Mouse (Mus musculus) gastrocnemius, postnatal 25 days (tissue): Measurements from ENCODE around the gene Orc1. TPM values are rescaled to one million over a fixed set of nuclear protein-coding genes. Genes with fewer than 3 reads are reported as not detected.

Experiments
- DNase-seq: peaks from one replicate; pipeline ENCODE4 v3.0.0; 2022
- total RNA-seq, 2 experiments: library from RNA; stranded (reverse); gene quantifications; 1 replicate in 1 of 2; 2 replicates in 1 of 2; pipeline ENCODE4 v1.2.3; 2021

Orc1 gene
- total RNA-seq, 2 experiments from 2014 or later: not detected

DNA sequence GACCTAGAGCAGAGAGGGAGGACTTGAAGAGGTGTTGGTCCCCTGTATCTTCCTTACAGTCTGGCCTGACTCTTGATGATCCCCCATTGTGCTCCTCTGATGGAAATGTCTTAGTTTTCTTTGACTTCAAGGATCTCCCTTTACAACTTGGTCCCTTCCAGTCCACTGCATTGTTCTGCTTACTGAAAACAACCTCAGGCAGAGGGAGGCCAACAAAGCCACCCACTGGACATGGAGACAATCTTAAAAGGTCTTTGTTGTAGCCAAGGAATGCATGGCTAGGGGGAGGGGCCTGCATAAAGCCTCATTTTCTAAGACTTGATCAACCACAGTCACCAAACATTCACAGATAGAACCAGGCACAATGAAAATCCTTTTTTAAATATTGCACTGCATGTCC is 55.9 kb downstream of the Orc1 start:
- no peak for DNase-seq

DNA sequence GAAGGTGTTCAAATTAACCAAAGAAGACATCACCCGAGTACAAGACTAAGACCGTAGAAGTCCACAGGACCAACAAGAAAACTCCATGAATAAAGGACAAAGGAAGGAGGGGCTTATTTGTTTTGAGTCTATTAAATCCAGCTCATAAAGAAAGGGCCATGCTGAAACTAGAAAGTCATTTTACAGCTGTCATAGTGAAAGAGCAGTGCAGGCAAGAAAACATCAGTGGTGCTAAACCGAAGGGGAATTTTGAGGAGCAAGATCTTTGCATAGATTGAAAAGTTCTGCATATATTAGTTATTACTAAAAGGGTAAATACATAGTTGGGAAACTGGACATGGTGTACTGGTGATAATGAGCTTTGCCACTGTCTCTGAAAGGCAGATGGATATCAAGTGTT is 58.5 kb downstream of the Orc1 start:
- no peak for DNase-seq

DNA sequence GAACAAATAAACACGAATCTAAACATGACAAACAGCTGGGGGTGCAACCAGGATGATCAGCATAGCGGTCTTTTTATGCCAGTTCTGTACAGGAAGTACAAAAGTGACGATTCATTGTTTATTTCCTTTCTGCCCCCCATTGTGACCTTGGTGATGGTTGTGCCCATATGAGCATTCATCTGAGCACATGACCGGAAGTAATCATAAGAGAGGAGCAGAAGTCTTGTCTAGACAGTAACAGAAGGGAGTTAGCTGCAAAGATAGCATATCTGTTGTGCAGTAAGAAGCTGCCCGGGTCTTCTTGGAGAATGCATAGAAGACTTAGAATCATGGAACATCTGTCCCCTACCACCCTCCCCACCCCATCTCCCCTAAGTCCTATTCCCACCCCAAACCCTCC is 59.5 kb downstream of the Orc1 start:
- no peak for DNase-seq

DNA sequence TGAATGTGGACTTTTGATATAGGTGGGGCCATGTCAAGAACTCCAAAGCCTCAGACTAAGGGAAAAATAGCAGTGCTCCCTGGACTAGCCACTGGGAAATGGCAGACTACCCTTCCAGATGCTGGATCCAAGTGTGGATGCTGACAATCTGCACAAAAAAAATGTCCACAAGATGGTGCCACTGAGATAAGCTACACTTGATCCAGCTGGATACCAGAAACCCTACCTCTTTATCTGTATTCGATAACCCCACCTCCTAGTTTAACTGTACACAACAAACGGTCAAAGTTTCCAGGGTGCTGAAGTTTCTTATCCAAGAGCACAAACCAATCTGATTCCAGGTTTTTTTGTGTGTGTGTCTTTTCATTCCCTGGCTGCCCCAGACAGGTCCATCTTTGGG is 85.2 kb downstream of the Orc1 start:
- no peak for DNase-seq

Other genes starting within 250 kb of the Orc1 start
- not detected for gene Shisal2a, start 196.1 kb upstream of the Orc1 start, total RNA-seq
- 1 to 10 TPM; 7.0 to 7.9 TPM for gene Gpx7, start 172.5 kb upstream of the Orc1 start, total RNA-seq
- 10 to 100 TPM; 10.8 to 14.8 TPM for gene Tut4, start 120.0 kb upstream of the Orc1 start, total RNA-seq
- gene Prpf38a, start 87 bp upstream of the Orc1 start, total RNA-seq: 10 to 100 TPM; 12.0 to 12.7 TPM
- gene Cc2d1b, start 40.5 kb downstream of the Orc1 start, total RNA-seq: 10 to 100 TPM; 14.8 to 18.8 TPM
- 1 to 10 TPM in 1 of 2 experiments, under 1 TPM in 1; 0.59 to 1.2 TPM for gene 3110021N24Rik, start 140.2 kb downstream of the Orc1 start, total RNA-seq
- gene Zfyve9, start 201.4 kb downstream of the Orc1 start, total RNA-seq: 10 to 100 TPM; 35.0 to 43.7 TPM